Mouse (Mus musculus) adrenal gland, postnatal 36 days (tissue): ENCODE measurements at regions not wholly inside any gene's neighbourhood (a gene's known extent, or its start where the extent isn't known, plus 50 kb on each side); places are given as distances from the start of the nearest gene placed in this dataset.

Experiments used
- DNase-seq, 2 experiments: peaks; one replicate each; pipeline ENCODE4 v3.0.0; 2021; ENCODE audit warnings: mixed read lengths in 1 of 2

DNA sequence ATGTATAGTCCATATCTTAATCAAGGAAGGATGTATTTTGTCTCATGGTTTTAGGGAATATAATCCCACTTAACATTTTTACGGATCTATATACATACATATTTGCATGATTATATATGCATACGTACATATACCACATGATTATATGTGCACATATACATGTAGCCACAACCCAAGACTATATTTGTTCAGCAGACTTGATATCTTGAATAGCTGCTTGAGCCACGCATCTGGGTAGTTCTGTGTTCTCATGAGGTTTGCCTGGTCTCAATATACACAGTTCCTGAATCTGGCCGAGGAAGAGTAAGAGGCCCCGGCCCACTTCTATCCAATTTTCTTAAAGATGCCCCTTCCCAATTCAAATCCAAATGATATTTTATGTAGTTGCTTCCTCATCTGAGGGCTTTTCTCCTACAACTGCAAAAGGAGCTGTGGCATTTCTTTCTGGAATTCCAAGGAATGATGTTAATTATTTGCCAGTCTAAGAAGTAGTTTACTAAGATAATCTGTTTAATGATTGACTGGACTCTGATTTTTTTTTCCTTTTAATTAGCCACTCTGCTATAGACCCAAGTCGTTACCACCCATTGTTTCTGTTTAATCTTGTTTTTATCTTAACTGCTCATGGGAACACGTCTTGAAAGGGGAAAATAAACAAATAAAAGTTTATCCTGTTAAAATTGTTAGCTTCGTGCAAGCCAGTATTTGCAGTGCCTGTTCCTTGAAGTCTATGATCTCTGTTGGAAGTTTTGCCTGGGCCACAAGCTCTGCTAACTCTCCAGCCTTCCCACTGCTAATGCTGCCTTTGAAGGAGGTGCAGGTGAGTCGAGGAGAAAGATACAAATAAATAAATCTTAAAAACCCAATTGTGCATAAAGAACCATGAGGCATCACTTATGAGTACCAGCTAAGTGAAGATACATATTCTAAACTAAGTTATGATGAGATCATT lies 112.9 kb upstream of the Kitl start:
- DNase-seq = no peak

DNA sequence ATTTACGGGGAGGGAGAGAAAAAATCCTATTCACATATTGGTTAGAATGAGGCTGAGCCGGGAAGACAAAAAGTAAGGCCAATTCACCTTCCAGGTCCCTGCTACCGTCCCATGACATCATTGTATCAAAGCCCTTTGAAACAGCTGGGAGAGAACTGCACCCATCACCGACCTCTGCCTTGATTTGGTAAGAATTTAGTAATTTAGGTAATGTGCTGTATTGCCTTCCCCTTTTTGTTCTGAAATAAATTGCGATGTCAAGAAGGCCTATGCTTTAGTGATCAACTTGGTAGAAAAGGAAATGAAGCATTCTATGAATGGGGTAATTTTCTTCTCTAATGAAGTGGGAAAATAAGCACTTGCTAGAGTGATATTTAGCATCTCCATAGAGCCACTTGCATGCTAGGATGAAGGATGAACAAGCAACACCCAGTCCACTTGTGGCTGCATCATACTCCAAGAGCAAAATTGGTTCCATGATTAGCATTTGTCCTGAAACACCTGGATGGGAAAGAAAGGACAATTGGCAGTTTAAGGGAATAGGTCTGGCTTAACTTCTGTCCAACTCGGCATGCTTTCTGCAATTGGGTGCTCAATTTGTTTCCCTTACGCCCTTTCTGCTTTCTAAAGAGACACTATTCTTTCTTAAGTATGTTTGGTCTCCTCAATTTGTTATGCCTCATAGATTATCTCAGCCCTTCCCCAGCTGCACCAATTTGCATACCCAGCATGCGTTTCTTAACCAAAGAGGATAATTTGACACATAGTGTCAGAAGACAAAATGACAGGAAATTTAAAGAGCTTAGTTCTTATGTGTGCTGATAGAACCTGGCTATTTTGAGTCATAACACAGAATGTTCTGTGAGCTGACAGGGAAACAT lies 114.2 kb upstream of the Kitl start:
- DNase-seq = no peak

DNA sequence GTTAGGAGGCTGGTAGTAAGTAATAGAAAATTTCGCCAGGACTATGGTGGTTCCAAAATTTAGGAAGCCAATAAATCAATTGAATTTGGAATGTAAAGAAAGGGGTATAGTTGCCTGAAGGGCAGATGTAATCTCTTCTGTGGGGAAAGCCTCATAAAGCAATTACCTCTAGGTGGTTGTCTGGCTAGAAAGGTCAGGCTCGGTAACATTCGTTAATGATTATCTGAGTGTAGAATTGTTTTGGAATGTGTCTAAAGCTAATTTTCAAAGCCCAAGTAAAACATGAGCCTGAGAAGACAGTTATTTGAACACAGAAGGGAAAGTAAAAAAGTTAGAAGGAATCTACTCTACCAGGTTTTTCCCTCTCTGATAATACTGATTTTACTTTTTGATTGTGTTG lies 121.4 kb upstream of the Kitl start:
- no peak for DNase-seq

DNA sequence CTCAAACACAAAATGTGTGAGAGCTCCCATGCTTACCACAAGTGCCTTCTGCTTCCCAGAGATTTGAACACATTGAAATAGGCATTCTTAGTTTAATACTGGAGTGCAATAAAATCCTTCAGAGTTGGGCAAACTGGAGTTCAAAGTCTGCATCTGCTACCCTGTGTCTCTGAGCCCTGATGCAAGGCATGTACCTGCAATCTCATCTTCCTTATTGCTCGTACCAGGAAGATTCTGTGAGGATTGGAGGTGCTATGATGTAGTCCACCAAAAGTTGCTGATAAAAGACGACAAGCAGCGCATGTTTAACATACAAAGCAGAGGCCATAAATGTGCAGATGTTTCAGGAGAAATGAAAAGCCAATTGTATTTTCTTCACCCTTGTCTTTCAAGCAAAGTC lies 123.5 kb upstream of the Kitl start:
- DNase-seq = no peak

DNA sequence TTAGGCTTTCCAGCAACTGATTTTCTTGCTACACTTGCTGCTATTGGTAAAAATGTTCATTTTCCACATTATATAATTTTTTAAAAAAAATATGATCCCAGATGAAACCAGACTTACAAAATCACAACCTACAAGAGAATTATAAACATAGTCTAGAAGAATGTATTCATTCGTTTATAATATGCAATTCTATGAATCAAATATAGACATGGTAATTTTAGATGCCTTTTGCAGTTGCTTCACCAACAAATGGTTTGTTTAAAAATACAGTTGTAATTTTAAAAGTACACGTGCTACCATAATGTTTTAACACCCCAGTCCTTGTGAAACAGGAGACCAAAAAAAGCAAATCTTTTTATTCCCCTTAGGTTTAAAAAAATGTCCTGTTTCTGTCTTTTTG lies 122.4 kb upstream of the Csl start:
- DNase-seq = no peak

DNA sequence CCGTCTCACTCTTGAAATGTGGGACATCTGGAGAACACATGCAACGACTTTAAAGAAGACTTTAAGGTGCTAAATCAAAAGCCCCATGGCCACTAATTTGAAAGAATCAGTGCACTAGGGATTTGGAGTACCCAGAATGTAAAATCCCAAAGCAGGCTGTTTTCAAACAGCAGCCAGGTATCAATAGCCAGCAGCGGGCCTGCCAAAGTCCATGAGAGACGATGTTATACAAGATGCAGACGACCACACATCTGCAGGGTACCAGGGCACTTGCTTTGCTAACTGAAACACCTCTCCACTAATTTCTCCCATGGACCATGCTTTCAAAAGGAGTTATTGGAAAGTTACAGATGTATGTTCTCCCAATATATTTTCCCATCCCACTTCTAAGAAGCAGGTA lies 119.9 kb upstream of the Csl start:
- DNase-seq = no peak

DNA sequence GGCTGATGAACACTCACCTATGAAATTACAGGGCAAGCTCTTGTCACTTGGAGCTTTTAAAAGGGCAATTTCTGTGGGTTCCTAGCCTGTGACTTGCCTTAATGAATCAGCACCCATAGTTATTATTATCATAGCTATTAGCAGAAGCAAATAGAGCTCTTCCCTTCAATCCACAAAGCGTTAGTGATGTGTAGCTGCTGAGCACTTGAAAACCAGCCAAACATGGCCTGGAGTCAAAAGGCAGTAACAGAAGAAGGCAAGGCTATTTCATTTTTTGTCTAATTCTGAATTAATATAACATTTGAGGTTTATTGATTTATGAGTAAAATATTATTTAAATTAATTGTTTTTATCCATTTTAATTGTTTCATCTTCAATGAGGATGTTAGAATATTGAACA lies 105.3 kb upstream of the Csl start:
- DNase-seq = no peak

DNA sequence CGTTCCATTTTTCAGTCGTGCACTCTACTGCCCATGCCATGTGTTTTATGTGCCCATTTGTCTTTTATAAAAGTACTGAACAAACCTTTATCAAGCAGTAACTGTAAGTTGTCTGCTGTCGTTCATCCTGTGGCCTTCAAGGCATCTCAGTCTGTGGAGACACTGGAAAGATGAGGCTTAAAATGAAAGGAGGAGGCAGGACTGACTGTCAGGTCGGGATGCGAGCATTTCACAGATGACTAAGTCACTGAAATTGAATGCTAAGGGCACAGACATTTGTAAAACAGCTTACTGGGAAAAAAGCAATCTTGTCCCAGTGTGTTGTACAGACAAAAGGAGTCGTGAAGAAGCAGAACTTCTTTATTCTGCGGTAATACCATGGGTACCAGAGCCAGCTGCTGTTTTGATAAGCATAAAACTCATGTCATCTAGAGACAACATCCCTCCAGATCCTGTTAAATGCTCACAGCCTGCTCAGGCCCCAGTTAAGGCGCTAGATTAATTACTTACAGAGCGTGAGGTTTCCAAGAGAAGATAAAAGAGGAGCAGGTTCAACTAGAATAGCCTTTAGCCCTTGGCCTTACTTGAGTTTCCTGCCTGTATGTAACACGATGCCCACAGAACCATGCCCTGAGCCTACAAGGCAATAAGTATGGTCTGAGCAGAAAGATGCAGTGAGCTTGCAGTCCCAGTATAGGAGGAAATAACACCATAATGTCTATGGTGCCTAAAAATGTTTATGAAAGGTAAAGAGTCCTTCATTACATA lies 101.0 kb upstream of the Csl start:
- DNase-seq = no peak

DNA sequence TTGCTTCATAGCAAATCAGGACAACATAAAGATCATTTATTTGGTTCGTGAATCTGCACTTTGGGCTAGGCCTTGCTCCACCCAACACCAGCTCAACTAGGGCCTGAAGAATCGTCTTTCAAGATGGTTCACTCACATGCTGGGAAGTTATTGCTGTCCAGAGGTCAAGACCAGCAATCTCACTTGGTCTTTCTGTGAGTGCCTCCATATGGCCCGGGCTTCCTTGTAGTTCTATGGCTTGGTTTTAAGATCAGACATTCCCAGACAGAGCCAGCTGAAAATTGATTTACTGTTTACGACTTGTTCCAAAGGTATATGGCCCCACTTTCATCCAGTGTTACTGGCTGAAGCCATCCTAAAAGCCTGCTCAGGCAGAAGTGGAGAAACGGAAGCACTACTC lies 84.7 kb upstream of the Csl start:
- DNase-seq = no peak

DNA sequence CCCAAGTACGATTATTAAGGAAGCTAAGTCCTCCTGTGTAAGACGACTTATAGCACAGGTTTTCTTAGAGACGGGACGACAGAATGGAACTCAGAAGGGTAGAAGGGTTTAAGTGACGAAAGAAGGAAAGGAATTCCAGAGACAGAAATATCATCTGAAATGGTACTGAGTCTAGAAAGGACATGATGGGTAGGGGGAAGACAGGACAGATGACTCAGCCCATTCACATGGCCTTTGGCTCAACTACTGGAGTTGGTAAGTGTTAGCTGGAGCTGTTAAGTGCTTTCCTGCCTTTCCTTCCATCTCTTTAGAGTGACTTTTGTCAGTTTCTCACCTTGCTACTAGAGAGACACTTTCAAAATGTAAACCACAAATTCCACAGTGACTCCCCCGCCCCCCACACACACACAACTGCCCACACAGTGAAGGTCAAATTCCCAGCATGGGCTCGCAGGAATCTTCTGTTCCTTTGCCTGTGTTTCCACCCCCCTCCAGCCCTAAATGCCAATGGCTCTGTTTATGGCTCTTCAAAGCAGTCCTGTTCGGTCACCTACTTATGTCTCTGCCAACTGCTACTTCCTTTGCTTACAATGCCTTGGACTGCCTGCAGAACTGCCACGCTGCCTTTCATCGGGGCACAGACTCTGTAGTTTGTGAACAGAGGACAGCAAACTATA lies 81.8 kb upstream of the Csl start:
- peak; percentile 9 to 40 for DNase-seq

DNA sequence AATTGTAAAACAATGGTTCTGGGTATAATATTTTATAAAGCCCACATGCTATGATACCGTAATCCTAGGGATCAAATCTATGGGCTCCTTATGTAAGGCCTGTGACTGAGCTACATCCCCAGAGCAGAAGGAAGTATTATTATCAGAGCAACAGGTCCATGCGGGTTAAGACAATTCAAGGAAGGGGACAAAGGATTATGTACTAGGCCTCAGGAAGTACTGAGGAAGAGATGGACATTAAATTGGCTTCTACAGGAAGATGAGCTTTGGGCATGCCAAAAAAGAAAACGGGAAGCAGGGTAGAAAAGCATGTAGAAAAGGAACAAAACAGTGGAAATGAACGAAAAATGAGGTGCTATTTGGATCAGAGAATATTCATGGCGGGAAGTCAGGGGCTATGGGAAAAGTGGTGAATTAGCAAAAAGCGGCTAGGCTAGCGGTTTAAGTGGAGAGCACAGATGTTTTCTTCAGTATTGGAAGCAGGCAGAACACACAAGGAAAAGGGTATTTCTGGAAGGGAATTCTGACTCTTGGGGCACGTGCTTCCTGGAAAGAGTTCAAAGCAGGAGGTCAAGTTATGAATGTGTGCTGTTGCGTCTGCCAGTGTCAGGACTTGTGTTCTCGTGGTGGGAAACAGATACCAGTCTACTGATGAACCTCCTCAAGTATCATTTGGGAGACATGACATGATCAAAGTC lies 80.9 kb upstream of the Csl start:
- peak in 1 of 2 experiments; percentile 7 for DNase-seq

DNA sequence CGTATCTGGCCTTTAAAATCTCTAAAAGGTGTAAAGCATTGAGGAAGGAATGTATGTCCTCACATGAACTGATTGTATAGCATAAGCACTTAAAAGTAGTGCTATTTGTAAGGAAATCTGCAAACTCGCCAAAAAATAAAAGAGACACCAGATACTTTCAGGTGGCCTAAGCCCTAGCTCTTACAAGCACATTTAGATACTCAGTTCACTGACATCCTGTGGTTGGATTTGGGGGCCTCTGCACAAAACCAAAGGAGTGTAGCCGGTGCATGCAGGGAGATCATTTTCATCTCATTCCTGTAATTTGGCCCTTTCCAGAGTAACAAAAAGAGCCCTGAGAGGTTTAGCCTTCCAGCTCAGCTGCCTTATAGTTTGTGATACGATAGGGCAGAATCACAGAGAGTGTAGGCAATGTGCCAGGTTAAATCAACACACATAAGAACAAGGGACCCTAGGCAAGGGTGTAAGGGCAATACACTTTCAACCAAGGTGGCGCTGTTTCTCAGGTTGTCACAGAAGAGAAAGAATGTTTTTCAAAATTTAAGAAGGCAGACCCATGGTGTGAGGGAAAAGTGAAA lies 77.5 kb upstream of the Csl start:
- no peak for DNase-seq

DNA sequence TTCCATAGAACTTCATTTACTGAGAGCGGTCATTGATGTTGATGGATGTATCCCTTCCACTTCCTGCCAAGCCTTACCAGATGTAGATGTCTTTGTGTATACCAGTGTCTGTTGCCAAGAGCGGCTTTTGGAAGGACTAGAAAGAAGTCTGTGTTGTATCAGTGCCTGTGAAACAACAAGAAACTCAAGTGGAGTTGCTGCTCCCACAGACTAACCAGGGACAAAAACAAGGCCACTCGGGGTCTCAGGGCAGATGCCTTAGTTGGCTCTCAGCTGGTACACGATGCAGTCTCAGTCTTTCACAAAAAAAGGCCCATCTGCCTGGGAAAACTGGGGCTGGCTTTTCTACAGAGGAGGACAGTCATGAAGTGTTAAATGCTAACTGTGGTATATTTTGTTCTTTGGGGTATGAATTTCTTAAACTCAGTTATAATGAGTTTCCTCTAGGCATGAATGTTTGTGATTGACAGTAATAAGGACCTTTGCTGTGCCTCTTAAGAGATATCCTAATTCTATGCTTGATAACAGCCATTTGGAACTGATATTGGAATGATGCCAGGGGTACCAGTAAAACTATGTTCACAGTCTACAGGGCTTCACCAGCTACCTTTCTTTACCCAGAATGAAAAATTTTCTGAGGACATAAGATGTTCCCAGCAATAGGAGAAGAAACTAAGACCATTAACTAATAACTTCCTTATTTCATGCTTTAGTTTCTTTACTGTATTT lies 75.6 kb upstream of the Csl start:
- DNase-seq = no peak

DNA sequence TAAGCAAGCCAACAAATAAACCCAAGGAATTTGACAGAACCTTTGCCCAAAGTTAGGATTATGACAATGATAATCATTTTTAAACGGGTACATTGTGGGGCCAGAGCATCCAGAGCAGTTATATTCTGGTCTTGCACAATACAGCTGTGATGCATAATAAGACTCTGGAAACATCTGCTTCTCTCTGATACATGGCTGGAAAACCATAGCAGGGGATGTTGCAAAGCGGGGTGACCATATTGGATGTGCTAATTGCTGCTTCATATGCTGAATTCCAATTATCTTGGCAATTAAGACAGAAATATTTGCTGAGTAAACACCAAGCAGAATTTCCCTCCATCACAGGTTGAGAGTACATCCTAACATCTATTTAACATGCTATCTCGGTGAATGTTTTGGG lies 70.5 kb upstream of the Csl start:
- DNase-seq = no peak

DNA sequence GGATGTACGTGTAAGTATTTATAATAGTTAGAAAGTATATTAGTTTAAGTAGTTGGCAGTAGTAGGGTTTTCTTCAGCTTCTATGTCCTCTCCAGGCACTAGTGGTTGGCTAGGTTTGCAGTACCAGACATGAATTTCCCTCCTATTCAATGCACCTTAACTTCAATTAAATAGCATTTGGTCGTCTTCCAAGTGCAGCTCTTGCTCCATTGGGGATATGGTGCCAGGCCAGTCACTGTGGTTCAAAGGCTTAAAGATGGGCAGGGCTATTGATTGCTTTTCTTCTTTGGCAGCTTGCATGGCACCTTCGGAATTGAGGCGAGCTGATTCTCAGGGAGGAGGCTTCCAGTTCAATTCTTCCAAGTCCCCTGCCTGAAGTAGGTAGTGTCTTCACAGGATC lies 68.0 kb upstream of the Csl start:
- no peak for DNase-seq

DNA sequence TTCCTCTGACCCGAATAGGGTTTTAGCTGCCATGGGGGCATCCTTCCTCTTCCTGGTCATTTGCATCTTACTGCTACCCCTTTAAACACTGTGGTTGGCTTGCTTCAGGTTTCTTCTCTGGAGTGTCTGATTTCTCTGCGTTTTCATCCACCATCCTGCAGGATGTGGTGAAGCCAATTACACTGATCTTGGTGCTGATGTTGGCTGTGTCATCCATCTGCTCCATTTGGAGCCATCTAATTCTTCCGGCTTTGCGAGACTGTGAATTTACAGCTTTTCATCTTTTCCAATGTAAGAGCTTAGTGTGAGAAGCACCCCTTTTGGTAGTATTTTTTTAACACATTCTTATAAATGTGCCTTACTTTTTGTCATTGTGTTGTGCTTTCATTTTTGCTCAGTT lies 66.4 kb upstream of the Csl start:
- DNase-seq = no peak

DNA sequence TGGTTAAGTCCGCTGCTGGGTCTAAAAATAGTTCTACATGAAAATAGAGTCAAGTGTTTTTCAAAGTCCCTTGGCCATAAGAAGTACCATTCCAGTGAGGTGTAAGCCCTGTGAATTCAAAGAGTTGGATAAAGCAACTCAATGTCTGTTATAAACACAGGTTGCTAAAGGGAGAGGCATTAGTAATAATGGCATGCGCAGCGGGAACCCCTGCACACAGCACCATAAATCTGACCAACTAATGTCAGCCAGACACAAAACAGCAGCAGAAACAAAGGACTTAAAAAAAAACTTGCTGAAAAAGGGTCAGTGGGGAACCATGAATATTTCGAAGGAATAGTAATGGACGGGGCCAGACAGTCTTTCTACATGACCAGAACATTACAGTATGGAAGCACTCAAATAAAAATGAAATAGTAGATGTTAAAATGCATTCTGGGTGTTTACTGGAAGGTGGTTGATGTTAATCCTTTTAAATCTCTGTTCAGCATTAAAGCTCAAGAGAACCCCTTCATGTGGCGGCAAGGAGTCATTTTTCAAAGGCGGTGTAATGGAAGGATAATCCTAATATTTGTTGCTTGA lies 52.7 kb upstream of the Csl start:
- no peak for DNase-seq

DNA sequence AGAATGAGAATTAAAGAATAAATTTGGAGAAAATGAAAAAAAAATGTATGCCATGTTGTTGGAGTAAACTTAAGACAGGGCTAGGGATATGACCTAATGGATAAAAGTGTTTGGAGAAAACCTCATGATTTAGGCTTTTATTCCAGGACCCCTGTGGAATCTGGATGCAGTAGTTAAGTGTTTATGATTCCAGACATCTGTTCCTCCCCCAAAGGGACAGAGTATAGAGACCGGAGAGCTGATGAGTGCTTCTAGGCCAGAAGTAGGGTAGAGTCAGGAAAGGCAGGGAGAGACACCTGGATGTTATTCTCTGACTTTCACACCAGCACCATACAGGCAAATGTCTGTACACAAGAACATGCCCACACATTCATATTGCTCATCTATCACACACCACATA lies 52.0 kb upstream of the Csl start:
- DNase-seq = no peak
